Mouse (Mus musculus) MEL (cell line): ENCODE data around the gene Ptprf. TPM values are rescaled to one million over a fixed set of nuclear protein-coding genes. Genes with fewer than 3 reads are reported as not detected.

Source experiments
- DNase-seq: peaks from one replicate; pipeline ENCODE4 v3.0.0; 2011; ENCODE audit warnings: low read depth, low spot score
- H3K27ac ChIP-seq: 2 replicates; pipeline ENCODE4 v1.5.1; 2012; ENCODE audit warnings: low read depth, mild to moderate bottlenecking, control low read depth, low read length, moderate library complexity; ENCODE audit not compliant: control insufficient read depth
- H3K27me3 ChIP-seq, 2 experiments: fragments of 150-350 bp in 1 of 2; sonication (generic) in 1 of 2; 2 replicates each; pipeline ENCODE4 v1.6.1; 2012; ENCODE audit warnings: low read length in 2 of 2, mild to moderate bottlenecking in 2 of 2, improper control_type of control experiment in 1 of 2, moderate library complexity in 1 of 2; ENCODE audit not compliant: insufficient read depth in 2 of 2, control insufficient read depth in 1 of 2
- H3K36me3 ChIP-seq, 2 experiments: 2 replicates each; pipeline ENCODE4 v1.6.1; 2012 to 2014; ENCODE audit warnings: low read length in 2 of 2, improper control_type of control experiment in 1 of 2, inconsistent platforms in 1 of 2, mild to moderate bottlenecking in 1 of 2; ENCODE audit not compliant: insufficient read depth in 2 of 2, control insufficient read depth in 1 of 2
- H3K4me1 ChIP-seq, 2 experiments: fragments of 150-350 bp in 1 of 2; sonication (generic) in 1 of 2; 2 replicates each; pipeline ENCODE4 v1.6.1; 2012; ENCODE audit warnings: low read length in 2 of 2, improper control_type of control experiment in 1 of 2, mild to moderate bottlenecking in 1 of 2; ENCODE audit not compliant: insufficient read depth in 2 of 2, control insufficient read depth in 1 of 2
- H3K4me3 ChIP-seq, 2 experiments: fragments of 150-350 bp in 1 of 2; sonication (generic) in 1 of 2; 2 replicates each; pipeline ENCODE4 v1.5.1; 2012; ENCODE audit warnings: low read depth in 2 of 2, low read length in 2 of 2, mild to moderate bottlenecking in 2 of 2, moderate library complexity in 2 of 2, control low read depth in 1 of 2, improper control_type of control experiment in 1 of 2; ENCODE audit not compliant: control insufficient read depth in 1 of 2, insufficient read depth in 1 of 2
- H3K79me2 ChIP-seq: 2 replicates; pipeline ENCODE4 v1.6.1; 2012; ENCODE audit warnings: mild to moderate bottlenecking, low read length, moderate library complexity; ENCODE audit not compliant: control insufficient read depth, poor library complexity, insufficient read depth
- H3K9ac ChIP-seq: 2 replicates; pipeline ENCODE4 v1.6.1; 2012; ENCODE audit warnings: low read depth, mild to moderate bottlenecking, control low read depth, low read length, moderate library complexity; ENCODE audit not compliant: control insufficient read depth, poor library complexity, severe bottlenecking
- H3K9me3 ChIP-seq: fragments of 150-350 bp; sonication (generic); replicated peaks from 2 replicates; pipeline ENCODE4 v1.6.1; 2012; ENCODE audit warnings: mild to moderate bottlenecking, low read length, improper control_type of control experiment, moderate library complexity; ENCODE audit not compliant: insufficient read depth
- BHLHE40 ChIP-seq: IDR thresholded peaks from 2 replicates; pipeline ENCODE4 v1.6.1; 2012; ENCODE audit warnings: low read depth, mild to moderate bottlenecking, inconsistent platforms, low read length, improper control_type of control experiment, borderline replicate concordance
- CHD1 ChIP-seq: IDR thresholded peaks from 2 replicates; pipeline ENCODE4 v1.6.1; 2012; ENCODE audit warnings: low read depth, mild to moderate bottlenecking, inconsistent platforms, low read length, improper control_type of control experiment
- CHD2 ChIP-seq: IDR thresholded peaks from 2 replicates; pipeline ENCODE4 v1.6.1; 2011; ENCODE audit warnings: low read length, improper control_type of control experiment
- ELF1 ChIP-seq: IDR thresholded peaks from 2 replicates; pipeline ENCODE4 v1.6.1; 2014; ENCODE audit warnings: low read depth, mild to moderate bottlenecking, inconsistent platforms, low read length, improper control_type of control experiment, moderate library complexity
- GABPA ChIP-seq: IDR thresholded peaks from 2 replicates; pipeline ENCODE4 v1.6.1; 2012; ENCODE audit warnings: low read depth, mild to moderate bottlenecking, inconsistent platforms, low read length, improper control_type of control experiment, moderate library complexity
- HCFC1 ChIP-seq: IDR thresholded peaks from 2 replicates; pipeline ENCODE4 v1.6.1; 2012; ENCODE audit warnings: low read depth, mild to moderate bottlenecking, inconsistent platforms, low read length, improper control_type of control experiment, moderate library complexity
- KAT2A ChIP-seq: conservative IDR thresholded peaks from 2 replicates; pipeline ENCODE4 v1.6.1; 2012; ENCODE audit warnings: low read depth, low read length, improper control_type of control experiment, inconsistent platforms
- MAX ChIP-seq: IDR thresholded peaks from 2 replicates; pipeline ENCODE4 v1.6.1; 2011; ENCODE audit warnings: low read length, improper control_type of control experiment
- MAZ ChIP-seq: IDR thresholded peaks from 2 replicates; pipeline ENCODE4 v1.6.1; 2012; ENCODE audit warnings: low read depth, mild to moderate bottlenecking, inconsistent platforms, low read length, improper control_type of control experiment
- MEF2A ChIP-seq: IDR thresholded peaks from 2 replicates; pipeline ENCODE4 v1.6.1; 2014; ENCODE audit warnings: low read depth, mild to moderate bottlenecking, inconsistent platforms, low read length, improper control_type of control experiment; ENCODE audit not compliant: poor library complexity, insufficient replicate concordance, severe bottlenecking; ENCODE audit errors: extremely low read depth
- MXI1 ChIP-seq: IDR thresholded peaks from 2 replicates; pipeline ENCODE4 v1.6.1; 2011; ENCODE audit warnings: mild to moderate bottlenecking, low read depth, low read length, improper control_type of control experiment
- MYB ChIP-seq: IDR thresholded peaks from 2 replicates; pipeline ENCODE4 v1.6.1; 2011; ENCODE audit warnings: mild to moderate bottlenecking, low read depth, low read length, improper control_type of control experiment
- NELFE ChIP-seq: IDR thresholded peaks from 2 replicates; pipeline ENCODE4 v1.6.1; 2011; ENCODE audit warnings: low read depth, low read length, improper control_type of control experiment
- NRF1 ChIP-seq: IDR thresholded peaks from 2 replicates; pipeline ENCODE4 v1.6.1; 2014; ENCODE audit warnings: low read depth, mild to moderate bottlenecking, inconsistent platforms, low read length, improper control_type of control experiment, moderate library complexity; ENCODE audit not compliant: poor library complexity, insufficient read depth, severe bottlenecking
- RAD21 ChIP-seq: IDR thresholded peaks from 2 replicates; pipeline ENCODE4 v1.6.1; 2011; ENCODE audit warnings: mild to moderate bottlenecking, low read depth, low read length, improper control_type of control experiment
- RCOR1 ChIP-seq: IDR thresholded peaks from 2 replicates; pipeline ENCODE4 v1.6.1; 2012; ENCODE audit warnings: low read depth, mild to moderate bottlenecking, inconsistent platforms, low read length, improper control_type of control experiment
- SMC3 ChIP-seq: IDR thresholded peaks from 2 replicates; pipeline ENCODE4 v1.6.1; 2011; ENCODE audit warnings: low read depth, low read length, improper control_type of control experiment
- TBP ChIP-seq: IDR thresholded peaks from 2 replicates; pipeline ENCODE4 v1.8.0; 2011; ENCODE audit warnings: low read depth, low read length, improper control_type of control experiment
- TCF12 ChIP-seq: IDR thresholded peaks from 2 replicates; pipeline ENCODE4 v1.6.1; 2014; ENCODE audit warnings: low read depth, mild to moderate bottlenecking, inconsistent platforms, low read length, improper control_type of control experiment, moderate library complexity
- UBTF ChIP-seq: IDR thresholded peaks from 2 replicates; pipeline ENCODE4 v1.6.1; 2012; ENCODE audit warnings: low read depth, mild to moderate bottlenecking, inconsistent platforms, low read length, improper control_type of control experiment, moderate library complexity, borderline replicate concordance; ENCODE audit not compliant: insufficient read depth
- USF2 ChIP-seq, 2 experiments: IDR thresholded peaks; 2 replicates each; pipeline ENCODE4 v1.6.1; 2011 to 2012; ENCODE audit warnings: improper control_type of control experiment in 2 of 2, low read length in 2 of 2, borderline replicate concordance in 1 of 2, inconsistent platforms in 1 of 2, low read depth in 1 of 2, mild to moderate bottlenecking in 1 of 2; ENCODE audit not compliant: insufficient read depth in 1 of 2
- ZC3H11A ChIP-seq: IDR thresholded peaks from 2 replicates; pipeline ENCODE4 v1.6.1; 2012; ENCODE audit warnings: low read depth, mild to moderate bottlenecking, inconsistent platforms, low read length, improper control_type of control experiment
- ZKSCAN1 ChIP-seq: IDR thresholded peaks from 2 replicates; pipeline ENCODE4 v1.6.1; 2012; ENCODE audit warnings: low read depth, mild to moderate bottlenecking, inconsistent platforms, low read length, improper control_type of control experiment, moderate library complexity
- ZMIZ1 ChIP-seq: IDR thresholded peaks from 2 replicates; pipeline ENCODE4 v1.6.1; 2012; ENCODE audit warnings: low read depth, mild to moderate bottlenecking, inconsistent platforms, low read length, improper control_type of control experiment, moderate library complexity
- polyA plus RNA-seq, 2 experiments: library from polyadenylated mRNA; stranded (reverse) in 1 of 2; unstranded in 1 of 2; fragments of >175 nt in 1 of 2; fragments of >200 nt in 1 of 2; gene quantifications; 2 replicates each; pipeline versions ENCODE4 v1.2.1 to v1.2.4; 2012; ENCODE audit warnings: low replicate concordance in 2 of 2, low read depth in 1 of 2; ENCODE audit not compliant: insufficient read length in 2 of 2, insufficient read depth in 1 of 2, missing spikeins in 1 of 2
- total RNA-seq: library from RNA; depleted of rRNA; stranded (reverse); fragments of 300-350 nt; gene quantifications from 2 replicates; pipeline ENCODE4 v1.2.3, GENCODE M21; 2012

Gene Ptprf
- total and polyA plus RNA-seq, 3 experiments = 0.04 TPM; not detected in 2

- Histone ChIP-seq H3K79me2 (no peaks in the 10 kb centered on the region), H3K9me3 (no peaks in the 10 kb centered on the region), H3K27ac (no peak overlapping the region), H3K9ac (no peak overlapping the region), H3K4me1 (peaks cover 0 to 9% of the 10 kb centered on the region in 2 experiments; a peak in 2 of 4 replicates), H3K27me3 (peaks cover 0 to 3% of the 10 kb centered on the region in 2 experiments; a peak in 2 of 4 replicates), H3K36me3 (no peaks in the 10 kb centered on the region), H3K4me3 (no peak overlapping the region)
- no peak for DNase-seq
- no peak for TF ChIP-seq KAT2A
Measured at GRCm38 (mm10) chr4:118290416-118291030, 682 bp downstream of the Ptprf start.

GRCm38 (mm10) chr4:118289960-118290415 lies 1.2 kb downstream of the Ptprf start:
- Histone ChIP-seq H3K9me3 (no peaks in the 10 kb centered on the region), H3K27me3 (peaks cover 0 to 3% of the 10 kb centered on the region in 2 experiments; a peak in 2 of 4 replicates), H3K27ac (no peak overlapping the region), H3K36me3 (no peaks in the 10 kb centered on the region), H3K4me3 (no peak overlapping the region), H3K9ac (no peak overlapping the region), H3K79me2 (no peaks in the 10 kb centered on the region), H3K4me1 (peaks cover 0 to 6% of the 10 kb centered on the region in 2 experiments; a peak in 2 of 4 replicates)
- TF ChIP-seq CHD2 = no peak
- no peak for TF ChIP-seq RAD21
- TF ChIP-seq RCOR1 = no peak
- no peak for TF ChIP-seq ELF1
- TF ChIP-seq ZKSCAN1 = no peak
- no peak for TF ChIP-seq TCF12
- TF ChIP-seq BHLHE40 = no peak
- no peak for TF ChIP-seq MAX
- no peak for TF ChIP-seq GABPA
- no peak for DNase-seq

- no peaks in the 10 kb centered on the region for H3K79me2 ChIP-seq
- no peaks in the 10 kb centered on the region for H3K4me1 ChIP-seq
- no peaks in the 10 kb centered on the region for H3K9me3 ChIP-seq
- H3K4me3 ChIP-seq = no peak overlapping the region
- no peak overlapping the region for H3K9ac ChIP-seq
- no peak for DNase-seq
- no peaks in the 10 kb centered on the region for H3K36me3 ChIP-seq
- H3K27ac ChIP-seq = no peak overlapping the region
- no peak for TF ChIP-seq MAZ
- no peak for TF ChIP-seq SMC3
- no peak for TF ChIP-seq BHLHE40
- TF ChIP-seq MYB = no peak
- TF ChIP-seq UBTF = no peak
- no peak for TF ChIP-seq ELF1
- TF ChIP-seq ZC3H11A = no peak
- TF ChIP-seq CHD1 = no peak
- no peak for TF ChIP-seq MXI1
- no peak for TF ChIP-seq RCOR1
- TF ChIP-seq HCFC1 = no peak
- TF ChIP-seq RAD21 = no peak
- no peak for TF ChIP-seq USF2 (IDR thresholded peaks at IDR 0.05; ENCODE audit: borderline replicate concordance in 1 of 2, insufficient read depth in 1 of 2, low read depth in 1 of 2, low read length in 2 of 2)
- TF ChIP-seq CHD2 = no peak
- TF ChIP-seq NRF1 = no peak
- TF ChIP-seq TBP = no peak
- TF ChIP-seq NELFE = no peak
- no peak for TF ChIP-seq MEF2A
- TF ChIP-seq ZMIZ1 = no peak
- H3K27me3 ChIP-seq = peaks cover 0 to 3% of the 10 kb centered on the region in 2 experiments; a peak in 2 of 4 replicates
Measured at GRCm38 (mm10) chr4:118289266-118289665, 1.9 kb downstream of the Ptprf start.
